Mouse (Mus musculus): ENCODE results near the gene Myocos. TPM values are rescaled to one million over a fixed set of nuclear protein-coding genes. Genes with fewer than 3 reads are reported as not detected.

The Myocos gene
- total RNA-seq, 4 experiments from 2014 or later: not detected

- no peak for DNase-seq (ENCODE audit: low spot score in 2 of 2)
Observed at GRCm38 (mm10) chr1:162620487-162620886, 37.5 kb downstream of the Myocos start.

- DNase-seq (ENCODE audit: low spot score in 2 of 2): no peak
Observed at GRCm38 (mm10) chr1:162615511-162615910, 42.5 kb downstream of the Myocos start.

- no peak for DNase-seq (ENCODE audit: low spot score in 2 of 2)
Observed at GRCm38 (mm10) chr1:162611191-162611590, 46.8 kb downstream of the Myocos start.

GRCm38 (mm10) chr1:162609633-162610250 lies 48.3 kb downstream of the Myocos start:
- DNase-seq (ENCODE audit: low spot score in 2 of 2): no peak

- no peak for DNase-seq (ENCODE audit: low spot score in 2 of 2)
Observed at GRCm38 (mm10) chr1:162608127-162608526, 49.9 kb downstream of the Myocos start.

- no peak for DNase-seq (ENCODE audit: low spot score in 2 of 2)
Observed at GRCm38 (mm10) chr1:162601288-162601687, 56.7 kb downstream of the Myocos start.

GRCm38 (mm10) chr1:162599617-162600016 lies 58.4 kb downstream of the Myocos start:
- DNase-seq (ENCODE audit: low spot score in 2 of 2): no peak

GRCm38 (mm10) chr1:162597379-162598102 lies 60.5 kb downstream of the Myocos start:
- DNase-seq (ENCODE audit: low spot score in 2 of 2): no peak

Small RNA genes within 50 kb of the gene (microRNA-seq; reads per million reads assigned to microRNA genes)
- gene Gm27616: not detected

Other genes starting within 250 kb of the Myocos start
- gene Dnm3, start 180.2 kb downstream of the Myocos start, total RNA-seq (2022): 1 to 10 TPM; 4.6 to 7.6 (median 6.2) TPM
- gene Mettl13, start 109.7 kb downstream of the Myocos start, total RNA-seq (2022): 10 to 100 TPM in 2 of 4 experiments, 1 to 10 TPM in 2; 7.1 to 11.4 (median 10.0) TPM
- gene Vamp4, start 87.7 kb downstream of the Myocos start, total RNA-seq (2022): 10 to 100 TPM; 16.6 to 19.7 (median 19.2) TPM
- gene Myoc, start 19.1 kb downstream of the Myocos start, total RNA-seq (2022): 10 to 100 TPM; 25.2 to 56.7 (median 37.8) TPM
- gene Prrc2c, start 82.3 kb upstream of the Myocos start, total RNA-seq (2022): 10 to 100 TPM; 43.7 to 48.2 (median 44.1) TPM
- gene Fmo4, start 155.8 kb upstream of the Myocos start, total RNA-seq (2022): under 1 TPM in 1 of 4 experiments, not detected in 3; 0.15 TPM
- 10 to 100 TPM in 3 of 4 experiments, 1 to 10 TPM in 1; 5.5 to 16.6 (median 11.4) TPM for gene Fmo1, start 208.4 kb upstream of the Myocos start, total RNA-seq (2022)
- gene Fmo2, start 240.5 kb upstream of the Myocos start, total RNA-seq (2022): 10 to 100 TPM in 3 of 4 experiments, 1 to 10 TPM in 1; 5.9 to 16.7 (median 15.6) TPM